Mouse (Mus musculus) neural tube, embryonic 10.5 days (tissue): ENCODE measurements at regions not wholly inside any gene's neighbourhood (a gene's known extent, or its start where the extent isn't known, plus 50 kb on each side); places are given as distances from the start of the nearest gene placed in this dataset.

Experiments
- DNase-seq: peaks from one replicate; pipeline ENCODE4 v3.0.0-alpha.2; 2017; ENCODE audit warnings: low spot score; ENCODE audit errors: extremely low spot score

- no peak for DNase-seq
Measured at GRCm38 (mm10) chr1:61172946-61173345, 195.2 kb downstream of the Icos start.

GRCm38 (mm10) chr1:61175239-61175638 lies 197.5 kb downstream of the Icos start:
- no peak for DNase-seq

GRCm38 (mm10) chr1:61179461-61179860 lies 201.7 kb downstream of the Icos start:
- no peak for DNase-seq

- DNase-seq: peak; percentile 96
Measured at GRCm38 (mm10) chr1:61181099-61181821, 203.5 kb downstream of the Icos start.

GRCm38 (mm10) chr1:61187381-61188100 lies 209.8 kb downstream of the Icos start:
- no peak for DNase-seq

- DNase-seq: no peak
Measured at GRCm38 (mm10) chr1:61190921-61191320, 213.2 kb downstream of the Icos start.

GRCm38 (mm10) chr1:61198549-61199062 lies 220.9 kb downstream of the Icos start:
- no peak for DNase-seq

GRCm38 (mm10) chr1:61201006-61201405 lies 223.3 kb downstream of the Icos start:
- no peak for DNase-seq

- no peak for DNase-seq
Measured at GRCm38 (mm10) chr1:61202079-61202478, 224.4 kb downstream of the Icos start.

GRCm38 (mm10) chr1:61203170-61203569 lies 225.4 kb downstream of the Icos start:
- DNase-seq: peak; percentile 54

GRCm38 (mm10) chr1:61203612-61204011 lies 225.9 kb downstream of the Icos start:
- DNase-seq: no peak

- no peak for DNase-seq
Measured at GRCm38 (mm10) chr1:61205137-61205536, 227.4 kb downstream of the Icos start.

- no peak for DNase-seq
Measured at GRCm38 (mm10) chr1:61206861-61207380, 229.2 kb downstream of the Icos start.

GRCm38 (mm10) chr1:61208386-61208785 lies 230.7 kb downstream of the Icos start:
- no peak for DNase-seq

GRCm38 (mm10) chr1:61221131-61221530 lies 243.4 kb downstream of the Icos start:
- DNase-seq: no peak

GRCm38 (mm10) chr1:61228942-61229341 lies 251.2 kb downstream of the Icos start:
- DNase-seq: no peak

GRCm38 (mm10) chr1:61233001-61233400 lies 255.3 kb downstream of the Icos start:
- DNase-seq: no peak

- peak; percentile 44 for DNase-seq
Measured at GRCm38 (mm10) chr1:61233476-61234297, 256.0 kb downstream of the Icos start.

- no peak for DNase-seq
Measured at GRCm38 (mm10) chr1:61234298-61234682, 256.6 kb downstream of the Icos start.

- no peak for DNase-seq
Measured at GRCm38 (mm10) chr1:61236511-61236910, 258.8 kb downstream of the Icos start.

GRCm38 (mm10) chr1:61238668-61239067 lies 260.9 kb downstream of the Icos start:
- DNase-seq: no peak

- no peak for DNase-seq
Measured at GRCm38 (mm10) chr1:61257561-61257960, 279.8 kb downstream of the Icos start.
